Mouse (Mus musculus): ENCODE data around the gene Chil3.
"Not testable (repeated sequence)": the region's sequence is repeated elsewhere in the genome, so short reads cannot be mapped to it uniquely, and the experiment has no call there.

GRCm38 (mm10) chr3:106172506-106172905, 5.1 kb upstream of the Chil3 start:
- not testable (repeated sequence) for TF ChIP-seq CTCF (IDR thresholded peaks at IDR 0.05); POLR2A (IDR thresholded peaks at IDR 0.05; ENCODE audit: insufficient read depth, low read depth, low read length)
